Mouse (Mus musculus): ENCODE data around the gene Tm9sf2. TPM values are rescaled to one million over a fixed set of nuclear protein-coding genes. Genes with fewer than 3 reads are reported as not detected.
A peak's percentile ranks its signal among the peaks of the same experiment; 100 is the strongest.

The Tm9sf2 gene
- total RNA-seq, 2 experiments from 2014 or later = 62.7 to 108 TPM

- no peak for ATAC-seq (replicated peaks; ENCODE audit: poor library complexity, severe bottlenecking)
These were observed 62.1 kb downstream of the Tm9sf2 start for GRCm38 (mm10) chr14:122168912-122169311.

GRCm38 (mm10) chr14:122170202-122170781, 63.5 kb downstream of the Tm9sf2 start:
- no peak for ATAC-seq (replicated peaks; ENCODE audit: poor library complexity, severe bottlenecking)

GRCm38 (mm10) chr14:122171031-122171430, 64.2 kb downstream of the Tm9sf2 start:
- ATAC-seq (replicated peaks; ENCODE audit: poor library complexity, severe bottlenecking) = no peak

DNA sequence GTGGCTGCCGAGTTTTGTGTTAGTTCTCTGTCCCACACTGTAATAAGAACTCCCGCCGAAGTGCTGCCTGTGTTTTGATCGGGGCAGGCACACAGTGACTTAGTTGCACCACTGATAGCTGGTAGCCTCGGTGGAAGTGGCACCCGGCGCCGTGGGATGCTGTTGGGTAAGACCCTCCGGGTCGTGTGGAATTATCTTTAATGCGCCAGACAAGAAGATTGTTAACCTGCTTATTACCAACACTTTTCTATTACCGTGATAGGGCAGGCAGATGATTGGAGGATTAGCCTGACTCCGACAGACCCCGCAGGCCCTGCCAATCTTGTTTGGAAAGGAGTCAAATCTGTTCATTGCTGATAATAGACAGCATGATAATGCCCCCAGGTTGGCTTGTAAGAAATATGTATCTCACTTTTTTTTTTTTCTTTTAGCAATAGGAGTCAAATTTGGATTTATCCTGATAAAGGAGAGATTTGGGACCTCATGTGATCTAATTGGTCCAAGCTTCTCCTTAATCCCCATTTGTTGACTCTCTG, 69.5 kb downstream of the Tm9sf2 start:
- ATAC-seq (replicated peaks; ENCODE audit: poor library complexity, severe bottlenecking) = no peak

DNA sequence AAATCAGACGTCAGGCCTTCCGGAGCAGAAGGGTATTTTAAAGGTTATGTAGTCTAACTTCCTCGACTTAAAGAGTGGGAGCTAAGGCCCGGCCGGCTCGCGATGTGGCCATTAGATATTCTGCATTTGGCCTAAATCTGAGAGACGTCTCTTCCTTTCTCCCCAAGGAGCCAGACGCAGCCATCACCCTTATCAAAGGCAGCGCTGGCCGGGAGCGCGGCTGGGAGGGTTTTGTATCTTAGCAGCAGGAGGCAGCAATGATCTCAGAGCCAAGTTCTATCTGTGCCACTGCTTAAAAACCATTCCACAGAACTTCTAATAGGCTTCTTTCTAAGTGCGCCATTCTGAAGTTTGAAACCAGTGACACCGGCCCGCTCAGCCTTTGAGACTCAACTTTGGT, 72.4 kb downstream of the Tm9sf2 start:
- no peak for ATAC-seq (replicated peaks; ENCODE audit: poor library complexity, severe bottlenecking)

DNA sequence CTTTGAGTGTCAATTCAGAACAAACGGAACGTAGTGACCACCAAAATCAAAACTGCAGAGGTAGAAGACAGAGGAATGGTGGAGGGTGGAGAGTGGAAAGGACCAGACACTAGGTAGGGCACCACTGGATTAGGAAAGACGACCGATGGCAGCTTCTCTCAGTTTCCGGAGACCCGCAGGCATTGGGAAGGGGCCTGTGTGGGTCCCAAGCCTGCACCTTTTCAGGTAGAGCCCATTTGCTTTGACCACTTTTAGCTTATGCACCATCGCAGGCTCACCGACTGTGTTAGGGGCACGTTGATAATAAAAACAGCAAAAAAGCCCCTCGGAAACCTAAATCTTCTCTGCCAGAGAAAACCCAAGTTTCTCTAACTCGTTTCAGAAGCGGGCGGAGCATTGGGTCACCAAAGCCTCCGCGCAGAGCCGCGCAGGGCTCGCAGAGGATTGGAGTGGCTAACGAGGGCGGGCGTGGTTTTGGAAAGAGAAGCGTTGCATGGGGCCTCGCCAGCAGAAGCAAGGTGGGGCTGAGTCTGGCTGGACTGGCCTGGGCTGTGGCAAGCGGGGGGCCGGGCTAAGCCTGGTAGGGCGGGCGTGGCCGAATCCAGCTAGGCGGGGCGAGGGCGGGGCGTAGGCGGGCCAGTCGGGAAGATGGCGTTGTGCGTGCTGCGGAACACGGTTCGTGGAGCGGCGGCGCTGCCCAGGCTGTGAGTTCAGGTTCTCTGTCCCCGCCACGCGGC, 74.4 kb downstream of the Tm9sf2 start, which contains the start of gene Clybl:
TSS of gene Clybl (plus strand) at position 627 of the 737 bp plus-strand sequence.
- ATAC-seq (replicated peaks; ENCODE audit: poor library complexity, severe bottlenecking) = peak; percentile 96

DNA sequence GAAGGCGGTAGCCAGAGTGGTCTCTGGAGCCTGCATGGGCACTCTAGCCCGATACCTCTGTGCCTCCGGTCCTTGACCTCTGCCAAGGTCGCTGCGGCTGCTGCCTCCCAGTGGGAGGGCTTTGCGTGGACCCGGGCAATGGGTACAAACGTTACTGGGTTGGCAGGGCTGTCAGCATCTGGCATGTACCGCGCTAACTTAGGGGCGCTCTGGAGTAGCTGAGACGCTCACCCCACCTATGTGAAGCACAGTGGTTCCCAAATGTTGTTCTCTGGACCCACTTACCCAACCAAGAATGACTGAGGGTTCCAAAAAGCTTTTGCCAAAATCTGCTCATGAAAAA, 74.9 kb downstream of the Tm9sf2 start:
- ATAC-seq (replicated peaks; ENCODE audit: poor library complexity, severe bottlenecking) = peak; percentile 63; the same call in 1 of the 2 replicates

- ATAC-seq (replicated peaks; ENCODE audit: poor library complexity, severe bottlenecking) = no peak
These were observed 75.4 kb downstream of the Tm9sf2 start for GRCm38 (mm10) chr14:122182220-122182619.

- no peak for ATAC-seq (replicated peaks; ENCODE audit: poor library complexity, severe bottlenecking)
These were observed 77.1 kb downstream of the Tm9sf2 start for GRCm38 (mm10) chr14:122183974-122184373.

- ATAC-seq (replicated peaks; ENCODE audit: poor library complexity, severe bottlenecking) = no peak
These were observed 81.4 kb downstream of the Tm9sf2 start for GRCm38 (mm10) chr14:122188250-122188649.

GRCm38 (mm10) chr14:122189901-122190300, 83.1 kb downstream of the Tm9sf2 start:
- ATAC-seq (replicated peaks; ENCODE audit: poor library complexity, severe bottlenecking) = no peak

- no peak for ATAC-seq (replicated peaks; ENCODE audit: poor library complexity, severe bottlenecking)
These were observed 83.7 kb downstream of the Tm9sf2 start for GRCm38 (mm10) chr14:122190527-122190926.

GRCm38 (mm10) chr14:122190941-122191510, 84.2 kb downstream of the Tm9sf2 start:
- peak; percentile 97 for ATAC-seq (replicated peaks; ENCODE audit: poor library complexity, severe bottlenecking)

GRCm38 (mm10) chr14:122194630-122195029, 87.8 kb downstream of the Tm9sf2 start:
- ATAC-seq (replicated peaks; ENCODE audit: poor library complexity, severe bottlenecking) = no peak

GRCm38 (mm10) chr14:122196851-122197250, 90.0 kb downstream of the Tm9sf2 start:
- no peak for ATAC-seq (replicated peaks; ENCODE audit: poor library complexity, severe bottlenecking)

DNA sequence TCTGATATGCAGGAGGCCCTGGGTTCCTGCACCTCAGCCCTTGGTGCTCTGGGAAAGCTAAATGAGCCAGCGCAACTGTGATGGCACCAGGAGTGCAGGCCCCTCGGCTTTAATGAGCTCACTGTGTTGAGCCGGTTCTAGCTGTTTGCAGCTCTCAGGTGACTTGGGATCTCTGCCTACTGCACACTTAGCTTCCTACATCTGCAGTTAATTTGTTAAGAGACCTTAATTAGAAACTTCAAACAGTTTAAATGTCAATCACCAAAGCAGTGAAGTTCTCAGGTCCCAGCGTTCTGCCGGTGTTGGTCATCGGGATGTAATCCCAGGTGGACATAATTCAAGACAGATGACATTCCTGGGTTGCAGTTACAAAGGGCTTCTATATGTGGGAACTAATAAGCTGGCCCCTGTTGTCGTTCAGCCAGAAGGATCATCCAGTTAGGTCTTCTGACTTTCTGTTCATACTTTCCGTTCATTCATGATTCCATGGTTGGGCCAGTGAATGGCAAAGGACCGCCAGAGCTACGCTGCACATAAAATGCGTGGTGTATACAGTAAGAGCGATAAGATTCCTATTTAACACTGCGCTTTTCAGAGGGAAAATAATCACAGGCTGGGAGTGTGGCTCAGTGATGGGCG, 93.5 kb downstream of the Tm9sf2 start:
- ATAC-seq (replicated peaks; ENCODE audit: poor library complexity, severe bottlenecking) = no peak

GRCm38 (mm10) chr14:122209177-122209576, 102.3 kb downstream of the Tm9sf2 start:
- ATAC-seq (replicated peaks; ENCODE audit: poor library complexity, severe bottlenecking) = no peak
